Mouse (Mus musculus): Measurements from ENCODE around the gene Btbd7.

- TF ChIP-seq EP300 (IDR thresholded peaks at IDR 0.05) (no peak), CTCF (IDR thresholded peaks at IDR 0.05) (peak; percentile 45)
Observed at GRCm38 (mm10) chr12:102769000-102769399, 109.3 kb downstream of the Btbd7 start.

All from lung, postnatal 0 days (tissue).